ENCODE assay signal across 10 mouse cellular contexts in the genomic region with DNA sequence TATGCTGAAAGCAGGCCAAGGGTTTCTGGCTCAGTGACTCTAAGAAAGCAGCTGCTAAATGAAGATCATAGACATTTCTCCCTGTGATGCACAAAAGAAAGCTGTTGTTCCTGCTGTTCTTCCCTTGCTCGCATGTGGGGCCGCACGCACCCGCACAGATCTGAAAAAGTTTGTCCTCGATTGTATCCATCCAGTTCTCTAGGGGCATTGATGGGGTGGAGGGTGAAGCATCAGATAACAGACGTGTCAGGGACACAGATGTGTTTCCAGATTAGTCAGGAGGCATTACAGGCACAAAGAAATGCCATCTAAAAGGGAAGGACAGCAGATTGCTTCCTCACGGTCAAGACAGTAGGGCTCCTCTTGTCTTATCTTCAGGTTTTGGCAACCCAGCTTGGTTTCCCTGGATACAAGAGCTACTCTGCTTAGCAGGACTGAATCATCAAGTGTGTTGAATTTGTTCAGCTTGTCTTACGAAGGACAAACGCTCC.
A peak's percentile ranks its signal among the peaks of the same experiment; 100 is the strongest.
DNase-seq lines count a peak whose midpoint lies in the region; ATAC-seq lines count a peak whose summit lies in the region.
"Had no signal": no experiment of that assay in that cellular context is flagged by ENCODE, and none has a peak within 500 bp of the region (broad histone marks: within the 10 kb centered on the region; RNA-seq: fewer than 3 reads in every experiment).

No protein-coding gene starts in this region.

- H3K9ac ChIP-seq in hindbrain, embryonic 15.5 days: no peak overlapping the region
- no peak overlapping the region for H3K9ac ChIP-seq in hindbrain, embryonic 12.5 days
- H3K9ac ChIP-seq: embryonic facial prominence, embryonic 12.5 days had no signal

- 55% methylated on average over 9 of the region's 9 CpGs for WGBS in hindbrain, embryonic 15.5 days
- WGBS in hindbrain, embryonic 12.5 days: 67% methylated on average over 9 of the region's 9 CpGs

- no peak overlapping the region for H3K4me3 ChIP-seq in hindbrain, embryonic 15.5 days
- no peak overlapping the region for H3K4me3 ChIP-seq in hindbrain, embryonic 12.5 days
- H3K4me3 ChIP-seq: embryonic facial prominence, embryonic 12.5 days had no signal

- no peak overlapping the region for H3K27ac ChIP-seq in hindbrain, embryonic 15.5 days (replicated peaks)
- no peak overlapping the region for H3K27ac ChIP-seq in hindbrain, embryonic 12.5 days
- H3K27ac ChIP-seq: embryonic facial prominence, embryonic 12.5 days had no signal

- DNase-seq in adrenal gland, postnatal 14 days: peak; percentile 35
- DNase-seq in frontal cortex, postnatal 10 days (ENCODE audit: low spot score in 2 of 2): peak; percentile 13 to 15
- DNase-seq in left cerebral cortex, postnatal 25 days (ENCODE audit: low spot score in 2 of 2): peak; percentile 26 to 87
- no peak for DNase-seq in retina, postnatal 1 day
- DNase-seq in embryo, embryonic 11 days: no peak
- DNase-seq: gastrocnemius, postnatal 10 days; lung, adult 18-20 months had no signal

- no peaks in the 10 kb centered on the region for H3K27me3 ChIP-seq in hindbrain, embryonic 15.5 days
- no peaks in the 10 kb centered on the region for H3K27me3 ChIP-seq in hindbrain, embryonic 12.5 days
- H3K27me3 ChIP-seq: embryonic facial prominence, embryonic 12.5 days had no signal

- H3K36me3 ChIP-seq in hindbrain, embryonic 15.5 days: no peaks in the 10 kb centered on the region
- H3K36me3 ChIP-seq in hindbrain, embryonic 12.5 days: no peaks in the 10 kb centered on the region
- H3K36me3 ChIP-seq: embryonic facial prominence, embryonic 12.5 days had no signal

- intact Hi-C loops in left cerebral cortex, postnatal 25 days (cut with DNase I): loop anchor here (2.0 kb wide), 1 partner anchor 428 kb away; no protein-coding TSS in a partner anchor

- peak; percentile 80 for ATAC-seq in hindbrain, embryonic 15.5 days (ENCODE audit: low FRiP score, low read depth)
- ATAC-seq in hindbrain, embryonic 12.5 days (ENCODE audit: low FRiP score): no peak; the same call in 1 of the 2 replicates

- H3K4me1 ChIP-seq in hindbrain, embryonic 15.5 days (replicated peaks): no peaks in the 10 kb centered on the region
- no peaks in the 10 kb centered on the region for H3K4me1 ChIP-seq in hindbrain, embryonic 12.5 days
- H3K4me1 ChIP-seq: embryonic facial prominence, embryonic 12.5 days had no signal

- H3K9me3 ChIP-seq in hindbrain, embryonic 15.5 days: no peaks in the 10 kb centered on the region
- H3K9me3 ChIP-seq in hindbrain, embryonic 12.5 days (replicated peaks): no peaks in the 10 kb centered on the region
- H3K9me3 ChIP-seq: embryonic facial prominence, embryonic 12.5 days had no signal

- no peak overlapping the region for H3K4me2 ChIP-seq in hindbrain, embryonic 15.5 days
- H3K4me2 ChIP-seq in hindbrain, embryonic 12.5 days (replicated peaks): no peak overlapping the region
- H3K4me2 ChIP-seq: embryonic facial prominence, embryonic 12.5 days had no signal

Comparison
In these comparisons a context has a peak if more than half of its experiments do, and no peak if none do; other contexts are left out.
1. DNase-seq: peak in adrenal gland, postnatal 14 days (single experiment), frontal cortex, postnatal 10 days (2 of 2) and left cerebral cortex, postnatal 25 days (2 of 2); none in retina, postnatal 1 day (single experiment) and embryo, embryonic 11 days (single experiment).